Mouse (Mus musculus): ENCODE data around the gene Ksr2.

Gene Ksr2

DNA sequence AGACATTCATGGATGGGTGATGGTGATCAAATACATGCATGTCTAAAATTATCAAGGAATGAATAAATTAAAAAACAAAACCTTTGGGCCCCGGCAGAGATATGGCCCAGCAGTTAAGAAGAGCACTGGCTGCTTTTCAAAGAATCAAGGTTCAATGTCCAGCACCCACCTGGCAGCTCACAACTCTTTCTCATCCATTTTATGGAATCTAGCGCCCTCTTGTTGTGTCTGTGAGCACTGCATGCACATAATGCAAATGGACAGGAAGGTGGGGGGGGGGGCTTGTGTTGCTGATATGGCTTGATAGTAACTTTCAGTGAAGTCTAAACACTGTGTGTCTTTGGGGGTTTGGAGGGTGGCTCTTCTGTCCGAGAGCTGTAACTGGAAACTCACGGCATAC lies 5.6 kb upstream of the Ksr2 start:
- 66% methylated on average over 4 of the region's 4 CpGs for WGBS

DNA sequence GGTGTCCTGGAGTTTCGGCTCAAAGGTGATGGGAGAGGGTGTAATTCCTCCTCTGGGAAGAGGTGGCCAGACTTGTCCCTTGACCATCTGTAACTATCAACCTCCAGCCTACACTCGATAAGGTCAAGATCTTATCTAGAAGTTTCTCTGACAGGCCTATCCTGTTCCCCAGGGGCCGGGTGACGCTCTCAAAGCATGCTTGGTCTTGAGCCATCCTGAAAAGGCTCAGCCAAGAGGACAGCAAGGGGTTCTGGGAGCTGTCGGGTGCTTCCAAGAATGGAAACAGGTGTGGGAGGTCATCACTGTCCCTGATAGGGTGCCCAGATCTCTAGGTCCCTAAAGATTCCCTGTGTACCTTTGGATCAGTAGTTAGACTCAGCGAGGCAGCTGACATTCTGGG lies 4.4 kb upstream of the Ksr2 start:
- 75% methylated on average over 6 of the region's 6 CpGs for WGBS

DNA sequence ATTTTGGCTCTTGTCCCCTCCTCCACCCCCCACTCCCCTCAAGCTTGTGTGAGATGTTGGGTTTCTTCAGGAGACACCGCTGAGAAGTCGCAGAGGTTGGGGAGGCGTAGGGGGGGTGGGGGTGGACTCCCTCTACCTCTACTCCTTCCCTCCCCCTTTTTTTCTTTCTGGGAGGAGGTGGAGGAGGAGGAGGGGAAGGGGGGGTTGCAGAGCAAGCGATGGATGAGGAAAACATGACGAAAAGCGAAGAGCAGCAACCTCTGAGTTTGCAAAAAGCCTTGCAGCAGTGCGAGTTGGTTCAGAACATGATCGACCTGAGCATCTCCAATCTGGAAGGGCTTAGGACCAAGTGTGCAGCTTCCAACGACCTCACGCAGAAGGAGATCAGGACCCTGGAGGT lies 811 bp downstream of the Ksr2 start:
- under 1% methylated on average over 10 of the region's 10 CpGs for WGBS

DNA sequence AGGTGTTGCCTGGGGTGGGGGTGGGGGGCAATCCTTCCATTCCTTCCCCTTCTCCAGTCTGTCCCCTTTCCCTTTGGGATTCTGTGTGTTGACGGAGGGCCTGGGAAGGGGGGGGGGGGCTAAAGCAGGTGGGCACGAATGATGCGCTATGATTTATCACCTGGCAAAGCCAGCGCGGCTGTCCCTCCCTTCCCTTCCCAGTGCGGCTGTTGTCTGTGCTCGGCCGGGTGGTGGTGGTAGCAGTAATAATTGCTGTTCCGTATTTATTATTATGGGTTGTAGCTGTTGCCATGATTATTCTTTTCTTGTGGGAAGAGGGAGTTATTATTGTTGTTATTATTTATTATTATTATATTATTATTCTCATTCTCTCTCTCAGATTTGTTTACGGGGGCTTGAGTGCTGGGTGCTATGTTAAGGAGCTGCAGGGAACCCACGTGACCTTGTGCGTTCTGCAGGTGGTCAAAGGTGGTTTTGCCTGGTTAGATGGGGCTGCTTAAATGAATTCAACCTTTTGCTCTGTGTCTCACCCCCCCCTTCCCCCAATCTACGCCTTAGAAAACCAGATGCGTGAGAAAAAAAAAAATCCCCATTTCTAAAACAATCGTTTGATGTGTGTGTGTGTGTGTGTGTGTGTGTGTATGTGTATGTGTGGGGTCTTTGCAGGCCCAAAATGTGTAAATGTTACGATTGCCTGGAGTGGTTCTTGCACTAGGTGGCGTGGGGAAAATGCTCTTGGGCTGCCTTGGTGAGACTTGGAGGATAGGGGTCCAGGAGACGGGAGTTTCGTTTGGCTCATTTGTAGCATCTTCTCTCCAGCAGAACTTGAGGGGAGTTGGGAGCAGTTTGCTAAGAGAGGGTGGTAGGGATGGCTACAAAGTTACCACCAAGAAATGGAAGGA lies 1.5 kb downstream of the Ksr2 start:
- WGBS = 18% methylated on average over 19 of the region's 19 CpGs

DNA sequence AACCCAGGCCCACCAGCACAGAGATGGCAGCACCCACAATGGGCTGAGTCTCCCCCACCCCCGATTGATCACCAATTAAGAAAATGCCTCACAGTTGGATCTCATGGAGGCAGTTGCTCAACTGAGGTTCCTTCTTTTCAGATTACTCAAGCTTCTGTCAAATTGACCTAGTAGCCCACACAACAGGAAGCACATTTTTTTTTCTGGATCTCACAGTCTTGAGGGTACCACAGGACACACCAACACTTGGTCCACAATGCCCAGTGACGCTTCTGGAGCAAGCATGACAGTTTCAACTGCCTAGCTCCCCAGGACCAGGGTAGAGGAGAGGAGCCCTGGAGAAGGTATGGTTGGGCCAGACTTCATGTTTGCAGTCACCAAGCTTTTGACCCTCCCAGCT lies 3.6 kb downstream of the Ksr2 start:
- 68% methylated on average over 2 of the region's 2 CpGs for WGBS

DNA sequence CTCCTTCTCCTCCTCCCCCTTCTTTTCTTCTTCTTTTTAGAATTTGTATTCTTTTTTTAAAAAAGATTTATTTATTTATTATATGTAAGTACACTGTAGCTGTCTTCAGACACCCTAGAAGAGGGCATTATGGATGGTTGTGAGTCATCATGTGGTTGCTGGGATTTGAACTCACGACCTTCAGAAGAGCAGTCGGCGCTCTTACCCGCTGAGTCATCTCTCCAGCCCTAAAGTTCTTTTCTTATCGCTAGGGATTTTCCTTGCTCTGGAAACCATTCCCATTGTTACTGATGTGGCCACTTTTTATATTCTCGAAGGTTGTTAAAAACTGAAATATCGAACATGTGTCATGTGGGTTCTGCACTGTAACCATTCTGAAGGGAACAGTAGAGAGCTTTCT lies 19.7 kb downstream of the Ksr2 start:
- 74% methylated on average over 7 of the region's 7 CpGs for WGBS

DNA sequence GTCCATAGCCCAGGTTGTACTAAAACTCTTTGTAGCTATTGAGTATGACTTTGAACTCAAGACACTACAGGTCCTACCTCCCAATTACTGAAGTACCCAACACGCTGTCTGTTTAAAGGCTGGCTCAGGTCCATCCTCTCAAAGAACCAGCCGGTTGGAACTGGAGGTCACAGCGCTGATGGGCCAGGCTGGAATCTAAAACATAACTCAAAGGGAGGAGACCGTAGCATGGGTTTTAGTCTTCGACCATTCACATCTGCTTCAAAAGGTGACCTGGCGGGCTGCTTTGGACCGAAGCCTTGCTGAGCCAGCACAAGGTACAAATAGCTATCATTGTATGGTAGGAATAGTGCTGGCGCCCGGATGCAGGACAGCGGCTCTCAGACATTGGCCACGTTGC lies 26.5 kb downstream of the Ksr2 start:
- 79% methylated on average over 11 of the region's 11 CpGs for WGBS

DNA sequence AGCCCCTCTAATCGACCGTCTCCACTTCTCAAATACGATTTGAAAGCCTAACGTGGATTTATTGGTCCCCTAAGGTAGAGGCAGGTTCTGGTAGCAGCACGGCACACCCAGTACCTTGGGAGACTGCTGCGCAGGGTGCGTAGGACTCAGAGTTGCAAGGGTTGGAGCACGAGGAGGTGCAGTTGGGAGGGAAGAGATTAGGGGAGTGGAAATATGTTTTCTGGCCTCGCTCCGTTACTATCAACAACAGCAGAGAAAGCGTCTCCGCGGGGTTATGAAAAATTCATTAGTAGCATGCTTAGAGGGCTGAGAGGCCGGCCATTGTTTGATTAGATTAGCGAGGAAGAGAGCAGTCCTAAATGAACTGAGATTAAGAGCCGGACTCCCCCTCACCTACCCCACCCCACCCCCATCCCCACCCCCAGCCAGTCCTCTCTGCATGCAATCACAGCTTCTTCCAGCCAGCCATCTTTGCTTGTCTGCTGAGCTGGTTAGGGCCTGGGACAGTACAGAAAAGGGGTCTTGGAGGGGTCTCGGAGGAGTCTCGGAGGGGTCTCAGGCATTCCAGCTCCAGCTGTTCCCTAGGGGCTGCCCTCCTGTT lies 27.5 kb downstream of the Ksr2 start:
- 42% methylated on average over 18 of the region's 18 CpGs for WGBS

DNA sequence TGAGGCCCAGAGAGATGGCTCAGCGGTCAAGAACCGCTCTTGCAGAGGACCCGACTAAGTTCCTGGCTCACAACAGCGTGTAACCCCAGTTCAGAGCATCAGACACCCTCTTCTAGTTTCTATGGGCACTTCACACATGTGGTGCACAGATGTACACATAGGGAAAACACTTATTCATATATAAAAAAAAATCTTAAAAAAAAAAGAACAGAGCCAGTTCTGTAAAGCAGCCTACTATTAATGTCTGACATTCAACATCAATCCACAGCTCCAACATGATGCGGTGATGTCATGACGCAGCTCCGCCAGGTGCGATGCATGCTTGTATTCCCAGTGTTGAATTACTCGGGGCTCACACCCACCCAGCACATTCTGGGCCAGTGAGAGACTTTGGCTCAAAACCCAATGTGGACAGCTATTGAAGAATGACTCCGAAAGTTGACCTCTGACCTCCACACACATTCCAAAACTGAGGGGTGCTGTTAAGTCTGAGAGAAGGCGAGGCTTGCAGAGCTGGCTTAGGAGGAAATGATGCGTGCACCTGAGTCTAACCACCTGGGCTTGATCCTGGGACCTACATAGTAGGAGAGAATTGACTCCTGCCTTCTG lies 28.5 kb downstream of the Ksr2 start:
- WGBS = 84% methylated on average over 12 of the region's 12 CpGs

DNA sequence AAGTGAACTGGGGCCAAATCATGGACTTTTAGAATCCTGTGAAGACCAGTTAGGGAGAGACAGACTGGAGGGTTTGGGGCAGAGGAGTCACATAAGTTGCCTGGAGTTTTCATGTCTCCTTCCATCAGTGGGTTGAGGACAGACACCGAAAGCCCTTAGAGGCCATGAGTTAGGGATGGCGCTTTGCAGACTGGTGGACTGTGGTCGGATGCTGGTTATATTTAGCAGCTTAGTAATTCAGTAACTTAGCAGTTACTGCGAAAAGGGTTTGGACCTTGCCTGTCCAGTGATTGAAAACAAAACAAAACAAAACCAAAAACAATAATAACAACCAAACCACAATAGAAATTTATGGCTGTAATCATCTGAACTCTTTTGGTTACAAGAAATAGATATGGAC lies 29.3 kb downstream of the Ksr2 start:
- 82% methylated on average over 4 of the region's 4 CpGs for WGBS

DNA sequence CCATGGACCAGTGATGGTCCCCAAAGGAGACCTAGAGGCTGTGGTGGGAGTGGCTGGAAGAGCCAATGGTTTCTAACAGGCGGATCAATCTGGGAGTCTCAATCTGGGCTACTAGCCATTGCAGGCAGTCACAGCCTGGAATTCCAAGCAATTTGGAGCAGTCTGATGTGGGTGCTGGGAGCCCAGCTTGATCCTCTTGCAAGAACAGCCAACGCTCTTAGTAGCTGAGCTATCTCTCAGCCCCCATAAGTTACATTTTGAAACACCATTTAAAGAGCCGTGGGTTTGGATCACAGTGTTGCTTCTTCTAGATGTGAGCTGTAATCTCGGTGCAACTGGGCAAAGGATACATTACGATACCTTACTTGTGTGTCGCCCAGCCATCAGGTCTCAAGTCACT lies 30.1 kb downstream of the Ksr2 start:
- WGBS = 53% methylated on average over 6 of the region's 6 CpGs

DNA sequence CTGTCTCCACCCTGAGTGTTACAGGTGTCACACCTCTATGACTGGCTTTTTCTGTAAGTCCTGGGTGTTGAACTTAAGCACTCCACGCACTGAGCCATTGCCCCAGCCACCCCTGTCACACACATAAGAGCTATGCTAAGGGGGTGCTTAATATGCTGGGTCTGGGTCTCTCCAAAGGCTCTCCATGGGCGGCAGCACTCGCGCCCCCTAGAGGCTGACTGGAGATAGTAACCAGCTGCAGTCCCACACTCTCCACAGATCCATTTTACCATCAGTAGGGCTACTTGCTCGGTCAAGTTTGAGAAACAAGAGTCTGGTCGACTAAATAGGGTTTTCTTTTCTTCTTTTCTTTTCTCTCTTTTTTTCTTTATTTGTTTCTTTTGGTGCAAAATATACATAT lies 33.9 kb downstream of the Ksr2 start:
- 47% methylated on average over 6 of the region's 6 CpGs for WGBS

DNA sequence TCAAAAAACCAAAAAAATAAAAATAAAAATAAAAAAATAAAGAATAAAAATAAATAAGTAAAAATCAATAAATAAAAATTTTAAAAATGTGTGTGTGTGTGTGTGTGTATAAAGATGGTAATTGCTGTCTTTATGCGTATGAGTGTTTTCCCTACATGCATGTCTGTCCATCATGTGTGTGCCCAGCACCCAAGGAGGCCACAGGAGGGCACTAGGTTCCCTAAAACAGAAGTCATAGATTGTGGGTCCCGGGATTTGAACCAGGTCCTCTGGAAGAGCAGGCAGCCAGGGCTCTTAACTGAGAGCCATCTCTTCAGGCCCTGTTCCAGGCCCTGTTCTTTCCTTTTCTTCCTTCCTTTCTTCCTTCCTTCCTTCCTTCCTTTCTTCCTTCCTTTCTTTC lies 38.2 kb downstream of the Ksr2 start:
- 99% methylated on average over 2 of the region's 2 CpGs for WGBS

DNA sequence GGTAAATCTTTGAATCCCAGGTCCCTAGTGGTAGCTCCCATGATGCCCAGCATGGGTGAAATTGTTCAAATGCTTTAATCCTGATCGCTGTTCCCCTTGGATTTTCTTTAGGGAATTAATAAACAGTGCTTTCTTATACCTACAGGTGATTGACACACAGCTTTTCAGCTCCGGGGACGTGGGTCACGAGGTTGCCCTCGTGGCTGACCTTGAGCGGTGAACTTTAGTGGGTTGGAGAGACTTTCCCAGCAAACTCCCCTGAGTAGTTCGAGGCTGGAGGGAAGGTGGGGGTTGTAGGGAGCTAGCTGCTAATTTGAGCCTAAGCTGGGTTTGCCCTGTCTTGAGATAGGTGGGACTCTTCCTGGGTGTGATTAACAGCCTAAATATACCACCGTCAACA lies 41.7 kb downstream of the Ksr2 start:
- WGBS = 73% methylated on average over 8 of the region's 8 CpGs

DNA sequence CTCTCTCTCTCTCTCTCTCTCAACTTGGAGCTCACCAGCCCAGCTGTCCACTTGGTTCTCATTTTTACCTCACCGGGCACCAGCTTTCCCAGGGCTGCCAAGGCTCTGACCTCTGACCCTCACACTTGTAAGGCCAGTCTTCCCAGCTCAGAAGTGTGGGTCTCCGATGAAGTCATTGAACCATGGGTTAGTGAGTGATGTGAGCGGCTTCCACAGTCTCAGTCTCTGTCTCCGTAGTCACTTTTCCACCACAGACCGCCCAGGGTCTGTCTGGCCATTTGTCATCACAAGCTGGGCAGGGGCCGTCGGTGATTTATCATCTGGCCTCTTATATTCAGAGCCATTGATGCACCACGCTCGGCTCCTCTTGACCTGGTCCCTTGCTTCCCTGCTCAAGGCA lies 43.3 kb downstream of the Ksr2 start:
- WGBS = 94% methylated on average over 9 of the region's 9 CpGs

DNA sequence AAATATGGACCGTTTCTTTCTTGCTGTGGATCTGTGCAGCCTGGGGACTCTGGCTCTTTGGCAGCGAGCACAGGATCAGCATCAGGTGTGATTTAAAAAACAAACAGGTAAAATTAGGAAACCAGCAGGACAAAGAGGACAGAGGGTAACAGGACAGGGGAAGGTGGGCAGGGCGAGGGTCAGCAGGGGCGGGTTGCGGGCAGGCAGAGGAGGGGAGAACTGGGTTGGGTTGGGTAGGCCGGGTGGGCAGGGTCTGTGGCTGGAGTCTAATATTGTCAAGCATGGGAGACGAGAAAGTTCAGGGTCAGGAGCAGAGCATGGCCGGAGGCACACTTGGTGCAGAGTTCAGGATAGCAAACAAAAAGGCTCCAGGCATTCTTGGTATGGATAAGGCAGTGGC lies 43.8 kb downstream of the Ksr2 start:
- 89% methylated on average over 8 of the region's 8 CpGs for WGBS

DNA sequence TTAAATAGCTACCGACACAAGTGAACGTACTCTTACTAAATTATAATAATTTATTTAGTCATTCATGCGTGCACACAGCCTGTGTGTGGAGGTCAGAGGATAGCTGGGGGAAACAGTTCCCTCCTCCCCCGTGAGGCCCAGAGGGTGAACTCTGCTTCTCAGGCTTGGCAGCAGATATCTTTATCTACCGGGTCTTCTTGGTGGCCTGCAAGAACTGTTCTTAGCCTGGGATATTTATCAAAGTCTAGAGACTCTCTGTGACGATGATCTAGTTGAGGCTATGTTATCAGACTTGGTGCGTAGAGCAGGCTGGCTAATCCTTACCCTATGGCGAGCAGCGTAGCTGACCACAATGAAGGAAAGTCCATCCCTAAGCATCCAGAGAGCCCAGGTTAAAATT lies 45.1 kb downstream of the Ksr2 start:
- 92% methylated on average over 9 of the region's 9 CpGs for WGBS

DNA sequence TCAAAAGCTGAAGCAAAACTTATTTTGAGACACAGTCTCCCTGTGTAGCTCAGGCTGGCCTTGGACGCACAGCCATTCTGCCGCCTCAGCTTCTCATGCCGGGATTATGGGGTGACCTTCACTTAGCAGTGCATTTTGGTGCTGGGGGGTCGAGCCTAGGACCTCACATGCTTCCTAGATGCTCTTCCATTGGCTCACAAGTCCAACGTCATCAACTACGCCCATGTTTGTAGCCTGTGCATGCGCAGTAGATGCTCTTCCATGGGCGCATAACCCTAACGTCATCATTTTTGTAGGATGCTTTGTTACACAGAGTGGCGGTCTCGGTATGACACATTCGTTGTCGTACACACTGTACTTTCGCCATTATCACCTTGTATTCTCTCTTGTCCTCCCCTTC lies 46.5 kb downstream of the Ksr2 start:
- WGBS = 94% methylated on average over 14 of the region's 14 CpGs

DNA sequence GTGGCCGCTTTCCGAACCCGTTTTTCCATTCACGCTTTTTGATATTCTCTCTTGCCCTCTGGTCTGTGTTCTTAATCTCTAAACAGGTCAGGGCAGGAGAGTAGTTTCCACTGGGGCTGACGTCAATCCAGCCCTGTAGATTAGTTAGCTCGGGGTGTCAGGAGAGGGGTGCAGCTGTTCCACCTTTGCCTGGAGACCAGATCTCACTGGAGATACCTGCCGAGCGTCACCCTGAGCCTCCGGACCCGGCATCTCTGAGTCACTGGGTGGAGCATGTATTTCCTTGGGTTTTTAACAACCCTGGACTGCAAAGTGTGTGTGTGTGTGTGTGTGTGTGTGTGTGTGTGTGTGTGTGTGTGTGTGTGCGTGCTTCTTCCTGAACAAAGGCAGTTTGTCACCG lies 53.3 kb downstream of the Ksr2 start:
- WGBS = 78% methylated on average over 12 of the region's 12 CpGs

DNA sequence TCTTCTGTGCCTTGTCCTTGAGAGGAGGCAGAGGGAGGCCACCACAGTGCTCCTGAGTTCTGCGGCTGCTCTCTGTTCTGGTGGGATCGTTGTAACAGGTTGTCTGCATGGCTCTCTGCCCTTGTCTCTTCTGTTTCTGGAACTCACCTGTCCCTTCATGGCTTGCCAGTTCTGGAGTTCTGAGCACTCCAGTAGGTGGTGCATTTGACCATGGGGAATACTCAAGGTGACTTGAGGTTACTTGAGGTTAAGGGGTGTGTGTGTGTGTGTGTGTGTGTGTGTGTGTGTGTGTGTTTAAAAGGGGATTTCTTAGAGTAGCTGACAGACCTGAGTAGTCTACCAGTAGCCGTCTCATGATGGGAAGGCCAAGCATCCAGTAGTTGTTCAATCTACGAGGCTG lies 55.2 kb downstream of the Ksr2 start:
- WGBS = 90% methylated on average over 4 of the region's 4 CpGs

DNA sequence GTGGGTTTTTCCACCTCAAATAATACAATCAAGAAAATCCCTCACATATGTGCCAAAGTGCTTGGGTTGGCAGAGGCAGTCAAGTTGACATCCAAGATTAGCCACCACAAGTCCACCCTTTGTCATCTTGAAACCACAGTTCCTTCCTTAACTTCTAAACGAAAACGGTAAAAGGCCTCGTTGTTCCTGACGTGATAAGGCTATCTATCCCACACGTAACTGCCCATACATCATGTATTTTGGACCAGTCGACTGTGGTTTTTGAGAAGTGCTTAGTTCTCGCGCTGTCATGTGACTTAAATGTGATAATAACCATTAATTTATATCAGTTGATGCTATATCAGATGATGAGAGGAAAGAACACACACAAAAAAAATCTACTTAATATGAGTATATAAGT lies 55.8 kb downstream of the Ksr2 start:
- 87% methylated on average over 8 of the region's 8 CpGs for WGBS

DNA sequence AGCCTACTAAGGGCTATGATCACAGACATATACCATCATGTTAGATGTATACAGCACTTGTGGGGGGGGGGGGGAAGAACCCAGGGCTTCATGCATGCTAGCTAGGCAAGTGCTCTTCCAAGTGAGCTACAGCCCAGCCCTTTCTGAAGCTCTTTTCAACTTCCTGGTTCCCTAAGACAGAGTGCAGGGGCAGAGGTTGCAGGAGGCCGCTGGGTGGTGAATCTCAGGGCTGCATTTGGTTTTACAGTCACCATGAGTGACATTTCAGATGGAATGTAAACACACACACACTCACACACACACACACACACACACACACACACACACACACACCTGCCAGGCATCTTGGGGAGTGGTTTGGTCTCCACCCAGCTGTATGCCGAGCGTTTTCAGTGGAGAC lies 67.4 kb downstream of the Ksr2 start:
- 83% methylated on average over 3 of the region's 3 CpGs for WGBS

DNA sequence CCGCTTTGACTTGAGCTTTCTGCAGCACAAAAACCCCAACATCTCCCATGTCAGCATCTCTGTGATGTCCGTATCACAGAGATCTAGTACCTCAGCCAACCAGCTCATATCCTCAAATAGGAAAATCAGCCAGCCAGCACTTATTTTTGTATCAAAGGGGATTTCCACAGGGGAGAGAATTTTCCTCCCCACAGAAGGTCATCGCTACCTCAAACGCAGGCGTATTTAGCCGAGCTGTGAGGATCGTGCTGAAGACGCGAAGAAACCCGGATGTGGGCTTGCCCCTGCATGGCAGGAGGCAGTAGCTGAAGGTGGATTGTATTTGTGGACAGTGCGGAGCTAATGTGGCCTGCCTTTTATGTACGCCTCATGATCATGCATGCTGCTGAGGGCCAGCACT lies 67.8 kb downstream of the Ksr2 start:
- WGBS = 70% methylated on average over 12 of the region's 12 CpGs

All from cerebral cortex, adult 2 months (tissue).